Mouse (Mus musculus): ENCODE measurements around the gene Gm5460.

GRCm38 (mm10) chr14:34078293-34078692 lies 61.7 kb downstream of the Gm5460 start:
- TF ChIP-seq CTCF (IDR thresholded peaks at IDR 0.05) (no peak), EP300 (IDR thresholded peaks at IDR 0.05) (no peak)

Data from lung, postnatal 0 days (tissue).